Mouse (Mus musculus) hindbrain, embryonic 11.5 days (tissue): ENCODE data around the gene Gm20388. TPM values are rescaled to one million over a fixed set of nuclear protein-coding genes. Genes with fewer than 3 reads are reported as not detected.
A peak's percentile ranks its signal among the peaks of the same experiment; 100 is the strongest.

Experiments
- ATAC-seq: fragments of 200-750 bp; cut with Nextera tagmentation; 2 replicates; pipeline ENCODE4 v1.8.0; 2017; ENCODE audit warnings: mild to moderate bottlenecking, moderate TSS enrichment, moderate library complexity; ENCODE audit not compliant: low FRiP score
- DNase-seq: peaks from one replicate; pipeline ENCODE4 v3.0.0-alpha.2; 2015; ENCODE audit warnings: low spot score
- H3K27ac ChIP-seq: fragments of 300-500 bp; sonication (generic); 2 replicates; pipeline ENCODE4 v1.5.1; 2014; ENCODE audit warnings: mild to moderate bottlenecking, low read depth, low read length
- H3K27me3 ChIP-seq: fragments of 300-500 bp; sonication (generic); 2 replicates; pipeline ENCODE4 v1.6.1; 2014; ENCODE audit warnings: mild to moderate bottlenecking, low read length, moderate library complexity, mixed read lengths; ENCODE audit not compliant: control insufficient read depth, insufficient read depth
- H3K36me3 ChIP-seq: fragments of 300-500 bp; sonication (generic); 2 replicates; pipeline ENCODE4 v1.6.1; 2014; ENCODE audit warnings: mild to moderate bottlenecking, low read length, moderate library complexity, mixed read lengths; ENCODE audit not compliant: control insufficient read depth, insufficient read depth
- H3K4me1 ChIP-seq: fragments of 300-500 bp; sonication (generic); replicated peaks from 2 replicates; pipeline ENCODE4 v1.6.1; 2014; ENCODE audit warnings: low read length, mixed read lengths; ENCODE audit not compliant: control insufficient read depth, insufficient read depth
- H3K4me2 ChIP-seq: fragments of 300-500 bp; sonication (generic); replicated peaks from 2 replicates; pipeline ENCODE4 v1.6.1; 2014; ENCODE audit warnings: mild to moderate bottlenecking, low read depth, low read length
- H3K4me3 ChIP-seq: fragments of 300-500 bp; sonication (generic); 2 replicates; pipeline ENCODE4 v1.5.1; 2014; ENCODE audit warnings: low read depth, low read length
- H3K9ac ChIP-seq: fragments of 300-500 bp; sonication (generic); 2 replicates; pipeline ENCODE4 v1.6.1; 2014; ENCODE audit warnings: low read depth, low read length
- H3K9me3 ChIP-seq: fragments of 300-500 bp; sonication (generic); 2 replicates; pipeline ENCODE4 v1.6.1; 2016; ENCODE audit warnings: low read length; ENCODE audit not compliant: control insufficient read depth
- WGBS: fragments of 180-500 bp; shearing (Covaris S2); extraction: QIAGEN DNeasy Blood & Tissue Kit; methylation state at CpG from one replicate; pipeline ENCODE4 v1.1.7; 2014; 5-methylcytosine and 5-hydroxymethylcytosine counted together
- polyA plus RNA-seq: library from polyadenylated mRNA; unstranded; fragments of >200 nt; fragmentation: Nextera tagmentation; extraction: Ambion mirVana; gene quantifications from 2 replicates; pipeline ENCODE4 v1.2.1, GENCODE M21; 2014

Gene Gm20388
- polyA plus RNA-seq, 1 experiment from 2014 or later: 11.8 TPM

GRCm38 (mm10) chr8:123801538-123801937 lies 3890.9 kb downstream of the Gm20388 start:
- no peak for DNase-seq
- H3K27ac ChIP-seq: no peak overlapping the region
- no peak for ATAC-seq

GRCm38 (mm10) chr8:123803639-123804038 lies 3893.0 kb downstream of the Gm20388 start:
- 87% methylated on average over 1 of the region's 1 CpGs for WGBS
- Histone ChIP-seq H3K9ac (no peak overlapping the region), H3K36me3 (no peaks in the 10 kb centered on the region), H3K9me3 (no peaks in the 10 kb centered on the region), H3K4me3 (no peak overlapping the region), H3K4me1 (peaks cover 6% of the 10 kb centered on the region), H3K4me2 (no peak overlapping the region), H3K27ac (no peak overlapping the region), H3K27me3 (no peaks in the 10 kb centered on the region)
- ATAC-seq (no peak), DNase-seq (no peak)

More at GRCm38 (mm10) chr8:123801538-123801937, 3890.9 kb downstream of the Gm20388 start:
- Histone ChIP-seq H3K36me3 (no peaks in the 10 kb centered on the region), H3K27me3 (no peaks in the 10 kb centered on the region), H3K9me3 (no peaks in the 10 kb centered on the region), H3K4me3 (no peak overlapping the region), H3K4me2 (no peak overlapping the region), H3K4me1 (no peaks in the 10 kb centered on the region), H3K9ac (no peak overlapping the region)
- WGBS: 93% methylated on average over 2 of the region's 2 CpGs

- ATAC-seq (no peak), DNase-seq (no peak)
- Histone ChIP-seq H3K9ac (no peak overlapping the region), H3K4me3 (no peak overlapping the region), H3K9me3 (no peaks in the 10 kb centered on the region), H3K36me3 (no peaks in the 10 kb centered on the region), H3K4me1 (peaks cover 6% of the 10 kb centered on the region), H3K27me3 (no peaks in the 10 kb centered on the region), H3K27ac (no peak overlapping the region), H3K4me2 (no peak overlapping the region)
- 89% methylated on average over 7 of the region's 7 CpGs for WGBS
These were observed 3893.9 kb downstream of the Gm20388 start for GRCm38 (mm10) chr8:123804586-123804985.

DNA sequence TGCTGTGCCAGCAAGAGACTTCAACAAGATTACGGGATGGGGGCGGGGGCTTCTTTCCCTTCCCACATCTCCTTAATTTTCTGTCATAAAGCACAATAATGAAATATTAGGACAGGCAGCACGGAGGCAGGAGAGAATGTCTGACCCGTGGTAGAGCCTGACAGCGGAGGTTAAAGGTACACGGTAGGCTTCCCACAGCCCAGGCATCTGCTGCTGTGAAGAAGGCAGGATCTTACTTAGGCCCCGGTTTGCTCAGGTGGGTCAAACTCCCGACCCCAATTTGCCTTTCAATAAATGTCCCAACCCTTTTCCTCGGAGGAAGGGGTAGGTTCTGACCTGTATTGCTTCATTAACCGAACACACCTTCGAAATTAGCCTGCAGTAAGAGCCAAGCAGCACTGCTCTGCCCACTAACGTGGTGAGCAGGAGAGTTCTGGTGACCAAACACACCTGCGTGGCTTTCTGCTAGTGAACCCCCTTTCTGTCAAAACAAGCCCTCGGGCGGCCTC lies 3894.6 kb downstream of the Gm20388 start:
- peaks cover 6% of the 10 kb centered on the region for H3K4me1 ChIP-seq
- peak overlapping the region; percentile 77 for H3K9ac ChIP-seq
- no peaks in the 10 kb centered on the region for H3K9me3 ChIP-seq
- WGBS: 14% methylated on average over 15 of the region's 15 CpGs
- H3K4me2 ChIP-seq: peak overlapping the region; percentile 71
- DNase-seq: no peak
- ATAC-seq: peak; percentile 39
- H3K4me3 ChIP-seq: peak overlapping the region; percentile 81
- peak overlapping the region; percentile 80 for H3K27ac ChIP-seq
- H3K27me3 ChIP-seq: no peaks in the 10 kb centered on the region
- no peaks in the 10 kb centered on the region for H3K36me3 ChIP-seq

GRCm38 (mm10) chr8:123805718-123806373 lies 3895.2 kb downstream of the Gm20388 start, which contains the start of gene Rab4a:
Gene Rab4a (plus strand): TSS chr8:123805985.
- peak; percentile 93 for DNase-seq
- H3K9ac ChIP-seq: peak within 1 kb of the TSS; percentile 77
- H3K4me3 ChIP-seq: peak within 1 kb of the TSS; percentile 81
- H3K27ac ChIP-seq: peak within 1 kb of the TSS; percentile 80
- peaks cover 6% of the 10 kb centered on the region for H3K4me1 ChIP-seq
- no peaks in the 10 kb centered on the region for H3K36me3 ChIP-seq
- peak within 1 kb of the TSS; percentile 71 for H3K4me2 ChIP-seq
- 1% methylated on average over 47 of the region's 48 CpGs for WGBS
- ATAC-seq: peak; percentile 92
- no peaks in the 10 kb centered on the region for H3K27me3 ChIP-seq
- H3K9me3 ChIP-seq: no peaks in the 10 kb centered on the region

- Histone ChIP-seq H3K9ac (peak overlapping the region; percentile 77), H3K4me2 (peak overlapping the region; percentile 71), H3K27ac (peak overlapping the region; percentile 80; the same call in 1 of the 2 replicates), H3K36me3 (no peaks in the 10 kb centered on the region), H3K4me3 (peak overlapping the region; percentile 81), H3K4me1 (peaks cover 6% of the 10 kb centered on the region), H3K27me3 (no peaks in the 10 kb centered on the region), H3K9me3 (no peaks in the 10 kb centered on the region)
- peak; percentile 46 for ATAC-seq
- DNase-seq: peak; percentile 56
- 2% methylated on average over 12 of the region's 12 CpGs for WGBS
These were observed 3895.8 kb downstream of the Gm20388 start for GRCm38 (mm10) chr8:123806374-123806935.

- ATAC-seq (peak; percentile 28), DNase-seq (peak; percentile 43)
- H3K4me2 ChIP-seq: peak overlapping the region; percentile 71
- WGBS: 7% methylated on average over 14 of the region's 14 CpGs
- peak overlapping the region; percentile 1; the same call in 1 of the 2 replicates for H3K9ac ChIP-seq
- peaks cover 6% of the 10 kb centered on the region for H3K4me1 ChIP-seq
- H3K4me3 ChIP-seq: peak overlapping the region; percentile 81
- H3K36me3 ChIP-seq: no peaks in the 10 kb centered on the region
- H3K27me3 ChIP-seq: no peaks in the 10 kb centered on the region
- no peaks in the 10 kb centered on the region for H3K9me3 ChIP-seq
- no peak overlapping the region for H3K27ac ChIP-seq
These were observed 3896.4 kb downstream of the Gm20388 start for GRCm38 (mm10) chr8:123807024-123807431.

DNA sequence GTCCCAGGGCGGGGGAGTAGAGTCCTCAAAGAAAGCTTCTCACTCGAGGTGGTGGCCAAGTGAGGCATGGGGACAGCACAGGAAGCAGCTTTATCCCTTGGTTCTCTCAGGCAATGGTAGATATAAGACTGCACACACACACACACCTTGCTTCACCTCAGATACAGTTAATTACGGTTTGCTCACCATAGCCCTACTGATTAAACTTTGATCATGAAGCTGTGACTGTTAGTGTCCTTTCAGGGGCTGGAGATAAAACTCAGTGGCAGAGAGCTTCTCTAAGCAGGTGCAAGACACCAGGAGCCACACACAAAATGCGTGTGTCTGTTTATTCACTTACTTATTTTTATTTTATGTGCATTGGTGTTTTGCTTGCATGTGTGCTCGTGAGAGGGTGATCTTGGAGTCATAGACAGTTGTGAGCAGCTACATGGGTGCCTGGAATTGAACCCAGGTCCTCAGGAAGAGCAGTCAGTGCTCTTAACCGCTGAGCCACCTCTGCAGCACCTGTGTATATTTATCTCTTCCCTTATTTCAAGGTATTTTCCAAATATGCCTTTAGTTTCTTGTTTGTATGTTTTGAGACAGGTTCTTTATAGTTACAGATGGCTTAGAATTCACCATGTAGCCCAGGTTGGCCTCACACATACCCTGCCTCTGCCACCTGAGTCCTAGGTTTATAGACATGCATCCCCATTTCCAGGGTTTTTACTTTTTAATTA lies 3897.4 kb downstream of the Gm20388 start:
- WGBS: 69% methylated on average over 6 of the region's 6 CpGs
- H3K27me3 ChIP-seq: no peaks in the 10 kb centered on the region
- no peaks in the 10 kb centered on the region for H3K36me3 ChIP-seq
- no peak overlapping the region for H3K27ac ChIP-seq
- H3K9ac ChIP-seq: no peak overlapping the region
- H3K9me3 ChIP-seq: no peaks in the 10 kb centered on the region
- H3K4me3 ChIP-seq: no peak overlapping the region
- H3K4me2 ChIP-seq: 0 out of 2 replicates have a peak overlapping the region, but pooled peaks have one; percentile 71
- DNase-seq (no peak), ATAC-seq (no peak)
- H3K4me1 ChIP-seq: peaks cover 6% of the 10 kb centered on the region
